Mouse (Mus musculus) lung, postnatal 25 days (tissue): ENCODE data around the gene Rgs9.
A peak's percentile ranks its signal among the peaks of the same experiment; 100 is the strongest.
"Not testable (repeated sequence)": the region's sequence is repeated elsewhere in the genome, so short reads cannot be mapped to it uniquely, and the experiment has no call there.

Source experiments
- DNase-seq: peaks from one replicate; pipeline ENCODE4 v3.0.0; 2022; ENCODE audit warnings: low spot score

Rgs9 gene

DNA sequence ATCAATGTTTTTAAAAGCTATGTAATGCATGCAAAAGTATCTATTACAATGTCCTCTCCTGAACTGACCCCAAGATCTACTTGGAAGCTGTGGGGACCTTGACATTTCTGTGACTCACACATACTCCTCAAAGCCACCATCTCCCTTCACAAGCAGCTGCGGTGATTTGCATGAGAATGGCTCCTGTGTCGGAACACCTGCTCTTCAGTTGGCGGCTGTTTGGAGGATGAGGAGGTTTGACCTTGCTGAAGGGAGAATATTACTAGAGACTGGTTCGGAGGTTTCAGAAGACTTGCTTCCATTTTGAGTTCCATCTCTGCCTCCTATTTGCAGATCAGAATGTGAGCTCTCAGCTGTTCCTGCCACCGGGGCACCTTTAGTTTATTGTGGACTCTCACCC is 7.8 kb upstream of the Rgs9 start:
- DNase-seq, result no peak

DNA sequence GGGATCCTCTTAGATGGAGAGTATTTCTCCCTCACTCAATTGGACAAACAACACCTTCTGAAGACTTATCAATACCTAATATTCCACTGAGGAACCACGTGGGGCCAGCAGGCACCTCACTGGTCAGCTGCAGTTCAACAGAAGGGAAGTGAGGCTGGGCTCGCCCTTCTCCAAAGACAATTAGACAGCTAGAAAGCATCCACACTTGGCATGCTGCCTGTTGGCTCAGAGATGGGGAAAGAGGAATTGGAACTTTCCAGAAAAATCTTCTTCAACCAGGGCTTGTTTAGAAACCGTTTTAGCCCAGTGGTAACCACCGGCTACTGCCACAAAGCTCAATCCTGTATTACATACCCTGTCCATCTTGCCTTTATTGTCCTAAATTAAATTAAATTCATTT is 4.4 kb upstream of the Rgs9 start:
- DNase-seq, result peak; percentile 63

DNA sequence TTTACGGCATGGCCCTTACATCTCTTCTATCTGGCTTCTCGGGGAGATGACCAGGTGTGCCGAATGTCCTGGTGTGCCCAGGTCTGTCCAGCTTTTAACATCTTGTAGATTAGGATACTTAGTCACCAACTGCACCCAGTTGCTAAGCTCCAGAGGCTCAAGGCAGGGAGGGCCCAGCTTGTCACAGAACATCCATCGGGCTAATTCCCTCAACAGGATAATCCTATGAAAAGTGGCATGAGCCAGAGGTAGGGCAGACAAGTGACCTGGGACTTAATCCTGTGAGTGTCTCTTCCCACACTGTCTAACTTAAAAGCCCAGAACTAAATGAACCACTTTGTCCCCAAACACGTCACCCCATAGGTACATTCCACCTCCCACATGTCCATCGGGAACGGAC is 898 bp downstream of the Rgs9 start:
- no peak for DNase-seq

- no peak for DNase-seq
Observed at GRCm38 (mm10) chr11:109292056-109292455, 5.9 kb downstream of the Rgs9 start.

GRCm38 (mm10) chr11:109289378-109289777 is 8.6 kb downstream of the Rgs9 start:
- not testable (repeated sequence) for DNase-seq

DNA sequence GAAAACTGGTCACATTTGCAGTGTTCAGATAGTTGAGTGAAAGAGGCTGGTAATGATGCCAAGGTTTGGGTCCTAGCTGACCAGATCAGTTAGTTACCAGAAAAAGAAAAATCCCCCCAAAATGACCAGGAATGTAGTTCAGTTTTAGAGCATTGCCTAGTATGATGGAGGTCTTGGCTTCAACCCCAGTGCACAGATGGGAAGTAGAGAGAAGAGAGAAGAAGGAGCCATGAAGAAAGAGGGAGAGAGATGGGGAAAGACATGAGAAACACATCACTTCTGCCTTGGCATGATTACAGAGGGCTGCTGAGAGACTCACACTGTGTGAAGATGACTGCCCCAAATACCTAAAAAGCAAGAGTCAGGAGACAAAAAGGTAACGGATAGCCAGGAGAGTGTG is 13.1 kb downstream of the Rgs9 start:
- no peak for DNase-seq

DNA sequence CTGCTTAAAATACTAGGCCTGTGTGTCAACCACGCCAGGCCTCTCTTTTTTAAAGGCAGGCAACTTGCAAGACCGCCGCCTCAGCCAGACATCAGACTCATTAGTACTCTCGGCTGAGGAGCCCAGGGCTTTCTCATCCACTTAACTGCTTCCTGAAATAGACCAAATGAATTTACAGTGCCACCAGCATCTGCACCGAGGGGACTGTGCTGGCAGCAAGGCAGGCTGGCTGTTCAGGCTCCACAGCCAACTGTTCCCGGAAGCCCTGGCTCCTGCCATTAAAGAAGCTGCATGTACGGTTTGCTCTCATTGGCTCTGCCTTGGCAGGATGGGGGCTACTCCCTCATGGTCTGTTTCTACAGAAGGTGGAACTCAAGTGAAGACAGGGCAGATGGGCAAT is 19.7 kb downstream of the Rgs9 start:
- no peak for DNase-seq

- DNase-seq, result no peak
Observed at GRCm38 (mm10) chr11:109271399-109271798, 26.5 kb downstream of the Rgs9 start.

DNA sequence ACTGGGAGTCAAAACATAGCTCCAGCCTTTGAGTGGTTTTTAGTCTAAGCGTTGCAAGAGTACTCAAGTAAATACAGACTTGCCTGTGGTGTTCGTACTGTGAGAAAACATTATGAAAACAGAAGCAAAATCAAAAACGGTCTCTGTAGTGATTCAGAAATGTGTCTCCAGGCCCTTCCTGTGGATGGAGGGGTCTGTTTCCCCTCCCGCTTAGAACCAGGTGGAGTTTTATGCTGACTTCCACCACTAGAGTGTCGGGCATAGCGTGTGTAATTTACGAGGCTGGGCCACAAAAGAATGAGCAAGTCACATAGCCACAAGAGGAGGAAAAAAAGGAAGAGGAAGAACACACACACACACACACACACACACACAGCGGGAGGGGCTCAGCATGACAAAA is 27.6 kb downstream of the Rgs9 start:
- no peak for DNase-seq

DNA sequence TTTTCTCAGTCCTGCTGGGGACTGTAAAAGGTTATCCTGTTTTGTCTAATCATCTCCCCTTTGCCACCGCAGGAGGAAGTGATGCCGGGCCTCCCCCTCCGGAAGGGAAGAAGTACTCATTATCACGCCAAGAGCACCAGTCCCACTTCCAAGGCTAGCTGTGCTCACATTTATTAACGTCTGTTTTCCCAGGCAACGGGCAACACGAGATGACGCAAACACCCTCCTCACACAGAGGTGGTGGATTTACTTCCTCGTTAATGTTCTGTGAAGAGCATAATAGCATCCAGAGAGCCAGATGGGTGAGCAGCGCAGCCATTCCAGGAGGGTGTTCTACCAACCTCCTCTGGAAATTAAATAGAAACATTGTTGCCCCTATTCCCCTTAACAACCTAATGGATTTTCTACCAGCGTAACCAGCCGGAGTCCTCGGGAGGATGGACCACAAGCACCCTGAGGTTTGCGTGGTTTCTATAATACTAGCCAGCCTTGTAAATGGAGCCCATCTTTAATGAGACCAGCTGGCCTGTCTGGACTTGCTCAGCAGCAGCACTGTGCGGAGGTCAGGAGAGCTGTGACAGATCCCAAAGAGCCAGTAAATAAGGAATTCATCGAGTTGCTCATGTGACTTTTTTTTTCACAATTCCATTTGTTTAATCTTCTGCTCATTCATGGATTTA is 28.1 kb downstream of the Rgs9 start:
- DNase-seq, result peak; percentile 3

DNA sequence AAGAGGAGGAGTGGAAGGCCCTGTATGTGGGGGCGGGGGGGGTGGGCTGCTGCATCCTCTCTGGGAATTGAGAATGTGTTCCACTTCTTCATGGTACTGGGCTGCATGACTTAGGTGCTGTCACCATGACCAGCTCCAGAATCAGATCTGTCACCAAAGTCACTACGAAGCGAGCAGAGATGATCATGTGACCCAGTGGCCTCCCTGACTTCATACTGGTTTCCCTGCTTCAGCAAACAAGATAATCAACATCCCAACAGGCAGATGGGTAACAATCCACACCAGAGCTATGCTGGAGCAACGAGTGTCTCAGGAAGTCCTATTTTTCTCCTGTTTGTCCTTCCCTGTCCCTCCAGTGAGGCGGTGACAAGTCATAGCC is 28.7 kb downstream of the Rgs9 start:
- no peak for DNase-seq

- peak; percentile 9 for DNase-seq
Observed at GRCm38 (mm10) chr11:109266161-109266910, 31.6 kb downstream of the Rgs9 start.

DNA sequence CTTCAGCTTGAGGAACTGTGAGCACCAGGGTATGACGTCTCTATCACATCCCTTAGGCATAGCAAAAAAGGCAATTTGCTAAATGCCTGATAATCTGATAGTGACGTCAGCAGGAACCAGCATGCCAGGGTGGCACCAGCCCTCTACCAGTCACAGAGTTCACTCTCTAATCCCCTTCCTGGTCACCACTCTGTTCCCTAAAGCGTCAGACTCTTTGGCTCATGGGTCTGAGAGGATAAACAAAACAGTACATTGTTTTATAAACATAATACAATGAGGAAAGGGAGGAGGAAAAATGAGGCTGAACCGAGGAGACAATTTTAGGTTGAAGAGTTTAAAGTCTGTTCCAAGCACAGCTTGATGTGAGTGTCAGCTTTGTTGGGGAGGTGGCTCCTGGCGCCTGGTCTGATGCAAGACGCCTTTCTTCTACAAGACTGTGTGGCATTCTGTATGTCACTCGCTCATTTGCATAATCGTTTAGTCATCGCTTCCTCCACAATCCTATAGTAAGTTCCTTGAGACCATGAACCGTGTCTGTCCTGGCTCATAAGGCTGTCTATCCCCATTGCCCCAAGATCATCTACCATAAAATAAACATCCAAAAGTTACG is 33.7 kb downstream of the Rgs9 start:
- DNase-seq, result peak; percentile 64

- no peak for DNase-seq
Observed at GRCm38 (mm10) chr11:109260561-109260960, 37.4 kb downstream of the Rgs9 start.

DNA sequence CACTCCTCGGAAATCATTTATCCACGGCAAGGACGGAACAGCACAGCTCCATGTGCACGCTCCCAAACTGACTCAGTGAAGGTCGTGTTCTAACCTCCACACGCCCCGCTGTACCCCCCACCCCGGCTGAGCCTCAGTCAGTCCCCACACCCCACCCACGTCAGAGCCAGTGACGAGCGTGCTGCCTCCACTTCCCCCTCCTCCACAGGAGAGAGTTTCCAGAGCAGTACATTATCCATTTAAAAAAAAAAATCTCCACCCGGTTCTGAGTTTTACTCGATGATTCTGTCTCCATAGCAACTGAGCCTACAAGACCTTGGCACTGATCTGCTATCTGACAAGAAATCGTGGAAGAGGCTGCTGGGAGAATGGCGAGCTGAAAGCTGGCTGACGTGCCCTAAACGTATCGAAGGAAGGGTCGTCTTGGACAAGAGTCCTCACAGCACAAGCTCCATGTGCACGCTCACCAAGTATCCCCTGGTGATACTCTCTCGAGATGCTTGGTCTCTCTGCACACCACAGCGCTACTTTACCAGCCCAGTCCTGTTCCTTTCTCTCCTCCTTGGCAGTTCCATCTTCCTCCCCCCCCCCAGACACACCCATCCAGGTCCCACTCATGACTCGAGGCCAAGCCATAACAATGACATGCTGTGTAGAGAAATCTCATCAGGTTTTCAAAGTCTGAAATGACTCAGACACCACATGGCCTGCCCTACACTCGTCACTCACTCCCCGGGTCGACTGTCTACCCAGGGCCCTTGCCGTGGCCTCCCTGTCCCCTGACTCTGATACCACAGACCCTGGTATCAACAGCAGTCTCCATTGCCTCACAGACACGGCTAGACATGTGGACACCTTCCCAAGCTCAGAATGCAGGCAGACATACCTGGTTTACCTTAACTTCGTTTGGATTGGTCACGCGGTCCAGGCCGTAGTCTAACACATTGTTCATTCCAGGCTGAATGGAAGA is 38.7 kb downstream of the Rgs9 start:
- DNase-seq, result no peak

- DNase-seq, result no peak
Observed at GRCm38 (mm10) chr11:109257824-109258223, 40.1 kb downstream of the Rgs9 start.

DNA sequence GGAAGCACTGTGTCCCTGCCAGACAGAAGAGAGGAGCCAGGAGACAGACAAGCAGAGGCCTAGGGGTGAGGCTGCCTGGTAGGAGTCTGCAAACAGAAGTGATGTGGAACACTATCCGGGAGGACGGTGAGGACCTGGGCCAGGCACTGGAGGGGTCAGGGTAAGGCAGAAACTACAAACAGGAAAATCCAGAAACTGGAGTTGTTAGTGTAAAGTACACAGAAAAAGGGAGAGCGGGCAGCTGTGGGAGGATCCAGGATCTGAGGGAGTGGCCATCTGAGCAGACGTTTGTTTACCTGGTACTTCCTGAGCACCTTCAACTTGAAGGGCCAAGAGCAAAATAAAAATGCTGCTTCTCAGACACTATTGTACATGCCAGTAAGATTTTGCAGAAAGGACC is 42.9 kb downstream of the Rgs9 start:
- peak; percentile 7 for DNase-seq

- no peak for DNase-seq
Observed at GRCm38 (mm10) chr11:109252483-109252882, 45.4 kb downstream of the Rgs9 start.

DNA sequence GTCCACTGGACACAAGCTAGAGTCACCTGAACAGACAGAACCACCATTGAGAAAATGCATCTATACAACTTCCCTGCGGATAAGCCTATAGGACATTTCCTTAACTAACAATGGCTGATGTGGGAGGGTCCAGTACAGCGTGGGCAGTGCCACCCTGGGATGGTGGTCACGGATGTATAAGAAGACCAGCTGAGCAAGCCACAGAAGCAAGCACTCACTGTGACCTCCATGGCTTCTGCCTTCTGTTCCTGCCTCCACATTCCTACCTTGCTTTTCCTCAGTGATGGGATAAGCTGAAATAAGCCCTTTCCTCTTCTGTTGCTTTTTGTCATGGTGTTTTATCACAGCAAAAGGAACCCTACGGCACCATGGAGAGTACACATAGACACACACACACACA is 47.4 kb downstream of the Rgs9 start:
- DNase-seq, result no peak

- peak; percentile 9 for DNase-seq
Observed at GRCm38 (mm10) chr11:109246920-109247319, 51.0 kb downstream of the Rgs9 start.

- DNase-seq, result peak; percentile 32
Observed at GRCm38 (mm10) chr11:109244635-109245360, 53.1 kb downstream of the Rgs9 start.

- no peak for DNase-seq
Observed at GRCm38 (mm10) chr11:109240126-109240525, 57.8 kb downstream of the Rgs9 start.
